Mouse (Mus musculus) urinary bladder, postnatal 14 days (tissue): ENCODE measurements around the gene Orc2.

Experiments
- DNase-seq: peaks from one replicate; pipeline ENCODE4 v3.0.0; 2021; ENCODE audit warnings: low spot score

Orc2 gene

DNA sequence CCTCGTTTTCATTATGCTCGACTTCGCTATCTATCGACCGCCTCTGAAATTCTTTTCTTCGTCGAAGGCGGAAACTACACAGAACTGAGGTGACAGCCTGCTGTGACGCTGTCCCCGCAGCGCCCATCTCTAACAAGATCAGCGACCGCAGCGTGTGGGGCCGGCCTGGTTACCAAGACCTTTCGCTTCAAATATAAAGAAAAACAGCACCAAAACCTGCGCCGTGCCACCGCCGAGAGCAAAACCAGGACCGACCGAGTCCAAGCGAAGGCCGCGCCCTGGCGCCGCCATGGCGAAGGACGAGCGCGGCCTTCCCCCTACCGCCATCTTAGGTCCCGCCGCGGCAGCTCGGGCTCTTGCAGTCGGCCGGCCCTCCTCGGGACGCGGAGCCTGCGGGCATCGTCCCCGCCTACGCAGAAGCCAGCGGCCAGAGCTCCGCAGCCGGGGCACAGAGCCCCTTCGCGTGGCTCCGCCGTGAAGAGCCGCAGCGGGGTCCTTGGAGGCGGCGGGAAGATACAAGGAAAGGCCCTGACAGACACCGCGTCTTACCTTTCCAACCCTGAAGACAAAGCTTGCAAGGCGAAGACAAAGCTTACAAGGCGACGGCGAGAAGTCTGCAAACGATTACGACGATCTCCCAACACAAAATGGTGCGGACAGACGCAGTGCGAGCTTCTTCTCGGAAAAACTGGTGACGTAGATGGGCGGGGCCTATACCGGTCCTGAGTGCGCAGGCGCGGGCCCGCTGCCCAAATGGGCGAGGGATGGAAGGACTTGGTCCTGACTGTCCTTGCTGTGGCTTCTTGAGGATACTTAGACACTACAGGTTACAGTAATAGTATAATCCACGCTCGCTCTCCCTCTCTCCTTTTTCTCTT is 81.3 kb downstream of the Orc2 start, which contains the start of gene Clk1:
TSS of gene Clk1 (minus strand) at position 696 of the 878 bp plus-strand sequence.
- DNase-seq, result peak; percentile 97

DNA sequence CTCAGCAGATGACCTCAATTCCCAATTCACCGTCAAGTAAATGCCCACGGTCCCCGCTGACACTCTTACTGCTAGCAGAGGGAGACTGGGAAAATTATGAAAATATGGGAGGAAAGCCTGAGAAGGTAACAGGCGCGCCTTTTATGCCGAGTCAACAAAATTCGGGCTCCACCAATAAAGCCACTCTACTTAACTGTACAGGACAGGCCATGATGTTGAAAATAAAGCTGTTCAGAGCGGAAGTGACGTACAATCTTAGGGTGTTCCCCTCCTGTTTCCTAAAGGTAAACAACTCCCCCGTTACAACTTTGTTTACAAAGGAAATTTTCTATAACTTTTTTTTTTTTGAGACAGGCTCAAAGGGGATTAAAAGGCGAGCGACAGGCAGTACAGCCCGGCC is 82.0 kb downstream of the Orc2 start:
- DNase-seq, result peak; percentile 38

DNA sequence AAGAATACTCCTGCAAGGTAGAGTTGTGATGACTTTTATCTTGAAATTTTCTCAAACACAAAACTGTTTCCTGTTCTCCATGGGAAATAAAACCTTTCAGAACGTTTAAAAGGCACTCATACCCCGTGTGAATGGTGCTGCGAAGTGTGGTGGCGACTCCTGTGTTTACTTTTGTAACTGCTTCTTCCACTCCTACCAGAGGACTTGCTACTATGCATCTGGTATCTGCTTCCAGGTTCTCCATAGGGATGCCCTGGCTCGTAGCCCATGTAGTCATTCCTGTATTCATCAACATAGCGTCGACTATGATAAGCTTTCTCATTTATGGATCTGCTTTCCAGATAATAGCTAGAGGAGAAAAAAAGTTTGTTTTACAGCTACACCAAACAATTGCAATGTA is 83.9 kb downstream of the Orc2 start:
- no peak for DNase-seq

DNA sequence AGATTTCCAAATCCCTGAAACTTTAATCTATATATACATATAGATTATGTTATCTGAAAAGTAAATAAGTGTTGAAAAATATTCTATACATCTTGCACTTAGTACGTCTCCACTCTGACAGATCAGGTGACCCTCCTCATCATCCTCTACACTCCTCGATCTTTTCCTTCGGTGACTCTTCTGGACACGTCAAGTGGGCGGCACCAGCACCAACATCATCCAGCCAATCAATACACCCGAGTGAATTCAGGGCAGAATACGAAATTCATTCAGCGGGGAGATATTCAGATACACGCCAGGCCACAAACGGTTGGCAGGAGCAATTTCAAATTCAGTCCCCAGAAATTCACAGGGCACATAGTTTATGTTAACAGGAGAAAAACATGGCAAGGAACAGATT is 84.9 kb downstream of the Orc2 start:
- DNase-seq, result no peak

DNA sequence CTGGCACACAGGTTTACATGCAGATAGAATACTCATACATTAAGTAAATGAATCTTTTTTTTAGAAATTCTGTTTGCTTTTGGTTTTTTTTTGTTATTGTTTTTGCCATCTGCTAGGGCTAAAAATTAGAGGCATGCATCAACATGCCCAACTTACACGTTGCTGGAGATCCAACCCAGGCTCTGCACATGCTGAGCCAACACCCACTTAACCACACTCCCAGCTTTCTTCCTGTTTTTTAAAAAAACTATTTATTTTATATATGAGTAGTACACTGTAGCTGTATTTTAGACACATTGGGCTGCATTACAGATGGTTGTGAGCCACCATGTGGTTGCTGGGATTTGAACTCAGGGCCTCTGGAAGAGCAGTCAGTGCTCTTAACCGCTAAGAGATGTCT is 88.9 kb downstream of the Orc2 start:
- DNase-seq, result no peak

DNA sequence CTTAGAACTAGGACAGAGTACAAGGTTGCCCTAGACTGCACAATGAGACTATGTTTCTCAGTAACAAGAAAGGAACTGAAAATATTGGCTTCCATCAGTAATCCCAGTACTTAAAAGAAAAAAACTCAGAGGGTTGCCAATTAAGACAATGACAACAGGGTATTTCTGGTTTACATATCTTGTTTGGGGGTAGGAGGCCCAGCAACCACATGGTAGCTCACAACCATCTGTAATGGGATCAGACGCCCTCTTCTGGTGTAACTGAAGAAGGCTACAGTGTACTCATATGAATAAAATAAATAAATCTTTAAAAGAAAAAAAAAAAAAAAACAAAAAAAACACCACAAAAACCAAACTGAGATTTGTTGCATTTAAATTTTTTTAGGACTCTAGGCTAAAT is 89.5 kb downstream of the Orc2 start:
- DNase-seq, result no peak
